Mouse (Mus musculus) urinary bladder, postnatal 14 days (tissue): ENCODE results near the gene Gm20834.
"Not testable (repeated sequence)": the region's sequence is repeated elsewhere in the genome, so short reads cannot be mapped to it uniquely, and the experiment has no call there.

Source experiments
- DNase-seq: peaks from one replicate; pipeline ENCODE4 v3.0.0; 2021; ENCODE audit warnings: low spot score

Gm20834 gene

DNA sequence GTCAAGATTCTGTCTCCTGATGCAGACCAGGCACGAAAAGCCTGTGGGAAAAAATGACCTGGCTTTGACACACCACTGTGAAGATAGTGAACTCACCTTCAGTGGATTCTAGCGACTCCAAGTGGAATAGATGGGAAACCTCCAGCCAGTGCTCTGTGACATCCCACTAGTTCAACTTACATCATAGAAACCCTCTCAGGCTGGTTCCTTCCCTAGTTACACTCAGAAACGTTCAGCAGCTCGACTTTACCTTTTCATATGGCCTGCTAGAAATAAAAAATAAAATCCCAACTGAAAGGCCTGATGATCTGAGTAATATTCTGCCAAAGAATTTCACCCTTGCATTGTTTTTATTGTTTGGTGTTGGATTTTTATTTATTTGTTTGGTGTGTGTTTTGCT is at the start of gene Gm20834:
Gene Gm20834 (minus strand): TSS at position 101 of the 400 bp plus-strand sequence.
- not testable (repeated sequence) for DNase-seq
